Mouse (Mus musculus): ENCODE data around the gene Fam169a.

The Fam169a gene

GRCm38 (mm10) chr13:97180113-97180828 is 113.2 kb downstream of the Fam169a start:
- no peak for DNase-seq (ENCODE audit: low spot score)
